Mouse (Mus musculus) layer of hippocampus, postnatal 36 days (tissue): Measurements from ENCODE around the gene Fubp3. TPM values are rescaled to one million over a fixed set of nuclear protein-coding genes. Genes with fewer than 3 reads are reported as not detected.
"Not testable (repeated sequence)": the region's sequence is repeated elsewhere in the genome, so short reads cannot be mapped to it uniquely, and the experiment has no call there.

Source experiments
- DNase-seq, 2 experiments: peaks; one replicate each; pipeline ENCODE4 v3.0.0; 2022
- total RNA-seq, 2 experiments: library from RNA; stranded (reverse); gene quantifications; 2 replicates each; pipeline ENCODE4 v1.2.3; 2021

Fubp3 gene
- 10 to 100 TPM; 32.0 to 39.6 TPM for total RNA-seq

- peak; percentile 86 to 90 for DNase-seq
Measured at GRCm38 (mm10) chr2:31572051-31572914, at the start of gene Fubp3. TSS of gene Fubp3 (plus strand) at chr2:31572651.

GRCm38 (mm10) chr2:31524641-31525040, 47.8 kb upstream of the Fubp3 start:
- DNase-seq, result no peak

GRCm38 (mm10) chr2:31525778-31526177, 46.7 kb upstream of the Fubp3 start:
- DNase-seq, result no peak

GRCm38 (mm10) chr2:31530201-31530600, 42.2 kb upstream of the Fubp3 start:
- DNase-seq, result no peak

GRCm38 (mm10) chr2:31537054-31537453, 35.4 kb upstream of the Fubp3 start:
- DNase-seq, result peak in 1 of 2 experiments; percentile 6

- no peak for DNase-seq
Measured at GRCm38 (mm10) chr2:31538745-31539144, 33.7 kb upstream of the Fubp3 start.

GRCm38 (mm10) chr2:31541581-31541980, 30.9 kb upstream of the Fubp3 start:
- DNase-seq, result no peak

GRCm38 (mm10) chr2:31547726-31548125, 24.7 kb upstream of the Fubp3 start:
- DNase-seq, result no peak

GRCm38 (mm10) chr2:31550503-31550902, 21.9 kb upstream of the Fubp3 start:
- DNase-seq, result no peak

GRCm38 (mm10) chr2:31551351-31551750, 21.1 kb upstream of the Fubp3 start:
- not testable (repeated sequence) for DNase-seq

- no peak for DNase-seq
Measured at GRCm38 (mm10) chr2:31551971-31552370, 20.5 kb upstream of the Fubp3 start.

- no peak for DNase-seq
Measured at GRCm38 (mm10) chr2:31554619-31555018, 17.8 kb upstream of the Fubp3 start.

- no peak for DNase-seq
Measured at GRCm38 (mm10) chr2:31572915-31573635, 624 bp downstream of the Fubp3 start.

GRCm38 (mm10) chr2:31581617-31582016, 9.2 kb downstream of the Fubp3 start:
- no peak for DNase-seq

GRCm38 (mm10) chr2:31591799-31592484, 19.5 kb downstream of the Fubp3 start:
- no peak for DNase-seq

GRCm38 (mm10) chr2:31607555-31607954, 35.1 kb downstream of the Fubp3 start:
- DNase-seq, result no peak

GRCm38 (mm10) chr2:31609859-31610261, 37.4 kb downstream of the Fubp3 start:
- no peak for DNase-seq

GRCm38 (mm10) chr2:31610922-31611321, 38.5 kb downstream of the Fubp3 start:
- DNase-seq, result no peak

GRCm38 (mm10) chr2:31611400-31611799, 38.9 kb downstream of the Fubp3 start:
- no peak for DNase-seq

GRCm38 (mm10) chr2:31612627-31613026, 40.2 kb downstream of the Fubp3 start:
- no peak for DNase-seq

- DNase-seq, result no peak
Measured at GRCm38 (mm10) chr2:31613781-31614180, 41.3 kb downstream of the Fubp3 start.

- no peak for DNase-seq
Measured at GRCm38 (mm10) chr2:31618484-31619161, 46.2 kb downstream of the Fubp3 start.
